Mouse (Mus musculus) frontal cortex, adult (tissue): ENCODE results near the gene Nolc1.

ENCODE experiments used
- ATAC-seq: cut with Nextera tagmentation; 2 replicates; pipeline ENCODE4 v1.9.2; 2017; ENCODE audit warnings: mild to moderate bottlenecking, moderate library complexity, mixed read lengths; ENCODE audit not compliant: low TSS enrichment

Gene Nolc1

GRCm38 (mm10) chr19:46042476-46043011, 33.1 kb upstream of the Nolc1 start:
- no peak for ATAC-seq

DNA sequence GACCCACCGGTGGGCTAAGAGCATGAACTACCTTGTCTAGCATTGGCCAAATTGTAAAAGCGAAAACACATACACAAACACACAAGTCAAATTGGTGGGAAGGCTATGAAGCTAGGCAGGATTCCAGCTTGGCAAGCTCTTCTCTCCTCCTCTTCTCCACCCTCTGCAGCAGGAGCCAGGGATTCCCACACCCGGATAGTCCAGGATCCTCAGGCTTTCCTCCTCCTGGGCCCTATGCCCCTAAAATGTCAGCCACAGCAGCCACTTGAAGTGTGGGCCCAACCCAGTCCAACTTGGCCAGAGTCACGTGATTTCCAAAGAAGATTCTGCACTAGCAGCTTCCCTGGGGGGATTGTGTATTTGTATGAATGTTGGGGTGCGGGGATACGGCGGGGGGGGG, 32.3 kb upstream of the Nolc1 start:
- no peak for ATAC-seq

DNA sequence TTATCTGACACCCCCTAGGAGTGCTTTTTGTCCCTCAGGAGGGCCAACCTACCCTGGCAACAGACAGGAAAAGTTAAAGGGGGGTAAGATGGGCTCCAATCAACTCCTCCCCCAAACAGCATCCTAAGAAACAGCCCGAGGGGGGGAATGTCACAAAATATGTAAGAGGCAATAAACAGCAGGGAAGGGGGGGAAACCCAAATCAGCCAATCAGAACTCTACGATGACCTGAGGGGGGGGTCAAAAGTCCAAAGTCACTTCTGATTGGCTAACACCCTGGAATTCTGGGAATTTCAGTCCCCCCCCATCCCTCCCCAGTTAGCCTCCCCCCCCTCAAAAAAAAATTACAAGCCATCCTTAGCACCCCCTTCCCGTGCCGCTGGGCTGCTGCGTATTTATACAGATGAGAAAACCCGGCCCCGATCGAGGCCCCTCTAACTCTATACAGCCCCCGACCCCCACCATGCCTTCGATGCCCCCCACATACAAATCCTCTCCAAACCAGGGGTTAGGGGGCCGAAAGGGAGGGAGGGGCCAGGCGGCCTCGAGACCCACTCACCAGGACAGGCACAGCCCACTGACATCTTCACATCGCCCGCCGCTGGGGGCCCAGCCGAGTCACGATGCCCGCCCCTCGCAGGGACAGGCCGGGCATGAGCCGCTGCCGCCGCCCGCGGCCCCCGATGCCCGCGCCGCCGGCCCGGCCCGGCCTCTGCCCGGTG, 31.2 kb upstream of the Nolc1 start, which contains the start of gene Pprc1:
Gene Pprc1 (plus strand): TSS at position 616 of the 722 bp plus-strand sequence.
- ATAC-seq: no peak

DNA sequence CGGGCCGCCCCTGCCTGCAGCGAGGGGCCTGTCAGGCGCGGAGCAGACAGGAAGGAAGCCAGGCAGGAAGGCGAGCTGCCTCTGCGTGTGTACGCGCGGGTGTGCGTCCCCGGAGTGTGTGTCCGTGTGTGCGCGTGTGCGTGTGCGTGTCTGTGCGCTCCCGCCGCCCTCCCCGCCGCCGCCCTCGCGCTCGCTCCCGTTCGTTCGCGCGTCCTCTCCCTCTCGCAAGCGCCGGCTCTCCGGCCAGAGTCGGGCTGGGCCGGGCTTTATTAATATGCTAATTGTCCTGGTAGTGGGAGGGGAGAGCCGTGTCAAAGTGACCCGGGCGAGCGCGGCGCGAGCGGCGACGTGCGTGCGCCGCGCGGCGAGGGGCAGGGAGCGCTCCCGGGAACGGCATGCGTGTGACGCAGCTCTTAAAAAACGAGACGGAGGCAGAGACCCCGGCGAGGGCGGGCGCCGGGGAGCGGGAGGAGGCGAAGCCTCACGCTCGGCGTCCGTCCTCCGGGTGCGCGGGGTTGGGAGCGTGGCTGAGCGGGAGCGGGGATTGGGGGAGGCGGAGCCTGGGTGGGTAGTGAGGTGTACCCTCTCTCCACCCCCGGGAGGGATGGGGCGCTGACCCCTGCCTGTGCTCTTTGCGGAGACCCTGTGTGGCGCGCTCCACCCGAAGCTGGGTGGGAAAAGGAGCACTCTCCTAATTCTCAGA, 30.5 kb upstream of the Nolc1 start, which contains the start of gene Ldb1:
Gene Ldb1 (minus strand): TSS at position 222 of the 703 bp plus-strand sequence.
- ATAC-seq: peak; percentile 68

- ATAC-seq: peak; percentile 38
Measured at GRCm38 (mm10) chr19:46045696-46046311, 29.9 kb upstream of the Nolc1 start.

DNA sequence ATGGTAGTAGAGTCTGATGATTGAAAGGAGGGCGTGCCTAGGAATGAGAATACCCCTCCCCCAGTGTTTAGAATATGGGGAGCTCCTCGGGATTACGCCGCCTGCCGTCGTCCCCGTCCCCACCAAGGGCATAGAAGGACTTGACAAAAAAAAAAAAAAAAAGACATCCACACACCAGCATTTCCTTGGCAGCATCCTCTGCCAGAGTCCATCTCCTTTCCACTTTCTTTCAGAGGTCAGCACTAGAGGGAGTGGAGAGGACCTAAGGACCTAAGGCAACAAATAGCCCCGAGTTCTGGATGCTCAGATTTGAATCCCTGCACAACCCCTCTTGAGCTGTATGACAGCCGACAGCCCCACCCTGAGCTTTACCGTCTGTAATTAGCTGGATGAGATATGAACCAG, 29.0 kb upstream of the Nolc1 start:
- no peak for ATAC-seq

GRCm38 (mm10) chr19:46047426-46047825, 28.2 kb upstream of the Nolc1 start:
- no peak for ATAC-seq

DNA sequence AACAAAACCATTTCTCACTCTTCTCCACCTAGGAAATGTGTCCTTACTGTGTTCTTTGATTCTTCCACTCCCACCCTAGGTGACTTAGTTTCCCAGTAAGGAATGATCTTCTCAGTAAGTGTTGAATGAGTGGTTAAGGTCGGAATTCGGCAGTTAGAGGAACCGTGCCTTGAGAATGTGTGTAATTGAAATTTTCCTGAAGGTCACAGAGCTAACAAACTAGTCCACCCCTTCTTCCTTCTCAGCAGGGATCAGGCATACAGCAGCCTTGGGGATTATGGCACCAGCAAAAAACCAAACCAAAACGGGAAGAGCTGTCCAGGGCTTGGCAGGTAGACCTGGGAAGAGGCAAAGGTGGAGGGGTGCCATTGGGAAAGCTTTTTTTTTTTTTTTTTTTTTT, 26.5 kb upstream of the Nolc1 start:
- no peak for ATAC-seq

DNA sequence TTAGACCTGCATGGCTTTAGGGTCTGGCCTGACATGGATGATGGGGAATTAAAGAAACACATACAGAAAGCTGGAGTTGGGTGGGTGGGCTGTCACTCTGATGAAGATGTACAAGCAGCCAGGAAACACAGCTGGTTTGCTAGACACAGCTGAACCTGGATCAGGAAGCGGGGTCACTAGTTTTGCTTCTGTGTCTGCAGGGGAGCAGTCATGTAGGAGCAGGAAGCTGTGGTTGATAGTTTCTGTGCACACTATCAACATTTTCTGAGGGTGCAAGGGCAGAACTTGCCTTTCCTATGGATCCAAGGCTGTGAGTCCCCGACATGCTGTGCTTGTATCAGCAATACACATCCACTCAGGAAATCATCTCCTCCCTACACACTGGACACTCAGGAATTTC, 25.2 kb upstream of the Nolc1 start:
- ATAC-seq: no peak

DNA sequence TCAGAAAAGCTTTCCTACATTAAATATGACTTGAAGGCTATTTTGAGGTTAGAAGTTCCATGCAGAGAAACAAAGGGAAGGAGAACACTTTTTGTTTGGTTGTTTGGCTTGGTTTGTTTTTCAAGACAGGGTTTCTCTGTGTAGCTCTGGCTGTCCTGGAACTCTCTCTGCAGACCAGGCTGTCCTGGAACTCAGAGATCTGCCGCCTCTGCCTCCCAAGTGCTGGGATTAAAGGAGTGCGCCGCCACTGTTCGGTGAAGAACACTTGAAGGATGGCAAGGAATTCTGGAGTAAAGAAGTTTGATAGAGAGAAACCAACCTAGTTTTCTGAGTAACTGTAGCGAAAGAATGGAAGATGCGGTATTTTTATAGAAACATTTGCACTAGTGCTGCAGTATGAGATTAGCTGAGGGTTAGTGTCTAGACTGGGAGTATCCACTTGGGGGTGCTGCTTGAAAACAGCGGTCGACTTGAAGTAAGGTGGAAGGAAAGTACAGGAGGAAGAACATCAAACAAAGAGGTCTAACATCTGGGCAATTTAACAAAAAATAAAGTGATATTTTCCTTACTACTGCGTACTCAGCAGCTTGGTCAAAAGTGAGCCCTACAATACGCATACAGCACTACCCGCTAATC, 19.8 kb upstream of the Nolc1 start:
- ATAC-seq: peak; percentile 80

DNA sequence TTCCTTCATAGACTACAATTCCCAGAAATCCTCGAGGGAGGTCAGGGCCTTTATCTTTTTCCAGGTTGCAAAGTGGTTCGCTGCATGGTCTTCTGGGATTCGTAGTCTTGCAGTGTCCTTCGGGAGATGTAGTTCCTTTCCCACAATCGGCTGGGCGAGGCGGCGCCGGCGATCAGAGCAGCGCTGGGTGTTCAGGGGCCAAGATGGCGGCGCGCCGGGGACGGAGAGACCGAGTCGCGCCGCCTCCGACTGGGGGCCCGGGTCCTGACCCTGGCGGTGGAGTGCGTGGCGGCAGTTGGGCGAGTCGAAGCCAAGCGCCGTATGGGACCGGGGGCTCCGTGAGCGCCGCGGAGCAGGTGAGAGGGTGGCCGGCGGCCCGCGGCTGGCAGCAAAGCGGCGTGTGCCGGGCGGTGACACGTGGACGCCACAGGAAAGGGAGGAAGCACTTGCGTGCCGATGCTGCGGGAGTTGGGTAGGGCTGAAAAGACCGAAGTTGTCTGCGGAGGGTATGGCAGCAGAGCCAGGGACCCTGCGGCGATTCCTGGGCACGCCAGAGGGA, 19.2 kb upstream of the Nolc1 start:
- ATAC-seq: peak; percentile 97

DNA sequence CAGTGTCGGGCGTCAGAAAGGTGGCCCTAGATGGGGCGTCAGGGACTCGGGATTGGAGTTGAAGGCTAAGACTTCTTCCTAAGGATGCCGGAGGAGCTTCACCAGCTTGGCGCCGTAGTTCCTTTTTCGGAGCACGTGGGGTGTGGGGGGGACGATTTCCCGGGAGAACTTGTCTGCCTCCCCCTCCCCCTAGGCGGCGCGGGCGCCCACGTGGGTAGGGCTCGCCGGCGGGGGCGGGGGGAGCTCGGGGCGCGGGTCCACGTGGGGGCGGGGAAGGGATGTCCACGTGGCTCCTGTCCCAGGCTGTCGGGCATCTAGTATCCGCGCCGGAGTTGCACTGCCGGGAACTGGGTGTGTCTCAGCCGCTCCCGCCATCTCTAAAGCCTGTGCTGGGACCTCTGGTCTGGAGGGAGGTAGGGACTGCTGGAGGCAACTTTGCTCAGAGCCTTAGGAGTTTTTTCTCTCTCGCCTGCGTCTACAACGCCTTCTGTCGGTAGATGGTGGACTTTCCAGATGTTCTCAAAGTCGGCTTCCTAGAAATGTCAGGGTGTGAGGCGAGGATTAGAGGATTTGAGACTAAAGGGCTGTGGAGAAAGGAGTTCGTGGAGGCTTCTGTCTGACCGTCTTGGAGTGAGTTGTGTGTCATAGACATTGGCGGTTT, 18.6 kb upstream of the Nolc1 start:
- ATAC-seq: no peak

DNA sequence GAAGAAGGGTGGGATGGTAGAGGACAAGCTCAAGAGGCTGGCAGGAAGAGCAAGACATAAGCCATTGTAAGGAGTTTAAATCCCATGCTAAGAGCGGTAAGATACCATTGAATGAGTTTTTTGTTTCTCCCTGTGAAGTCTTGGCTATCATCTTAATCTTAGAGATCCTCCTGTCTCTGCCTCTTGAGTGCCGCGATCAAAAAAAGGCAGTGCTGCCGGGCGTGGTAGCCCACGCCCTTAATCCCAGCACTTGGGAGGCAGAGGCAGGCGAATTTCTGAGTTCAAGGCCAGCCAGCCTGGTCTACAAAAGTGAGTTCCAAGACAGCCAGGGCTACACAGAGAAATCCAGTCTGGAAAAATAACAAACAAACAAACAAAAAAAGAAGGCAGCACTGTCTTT, 17.2 kb upstream of the Nolc1 start:
- ATAC-seq: no peak

DNA sequence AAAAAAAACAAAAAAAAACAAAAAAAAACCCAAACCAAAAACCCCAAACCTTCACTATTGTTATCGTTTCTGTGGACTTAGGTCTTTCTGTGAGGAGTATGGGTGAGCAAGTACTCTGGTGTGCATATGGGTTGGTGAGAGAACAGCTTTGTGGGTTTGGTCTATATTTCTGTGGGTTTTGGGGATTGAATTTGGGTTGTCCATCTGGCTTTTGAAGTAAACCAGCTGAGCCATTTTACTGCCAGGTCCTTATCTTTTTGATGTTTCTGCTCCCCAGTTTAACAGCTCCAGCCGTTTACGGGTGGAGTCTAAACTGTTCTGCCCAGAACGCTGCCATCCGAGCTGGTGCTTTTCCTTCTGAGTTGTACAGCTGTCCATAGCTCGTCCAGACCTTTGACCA, 14.8 kb upstream of the Nolc1 start:
- no peak for ATAC-seq

DNA sequence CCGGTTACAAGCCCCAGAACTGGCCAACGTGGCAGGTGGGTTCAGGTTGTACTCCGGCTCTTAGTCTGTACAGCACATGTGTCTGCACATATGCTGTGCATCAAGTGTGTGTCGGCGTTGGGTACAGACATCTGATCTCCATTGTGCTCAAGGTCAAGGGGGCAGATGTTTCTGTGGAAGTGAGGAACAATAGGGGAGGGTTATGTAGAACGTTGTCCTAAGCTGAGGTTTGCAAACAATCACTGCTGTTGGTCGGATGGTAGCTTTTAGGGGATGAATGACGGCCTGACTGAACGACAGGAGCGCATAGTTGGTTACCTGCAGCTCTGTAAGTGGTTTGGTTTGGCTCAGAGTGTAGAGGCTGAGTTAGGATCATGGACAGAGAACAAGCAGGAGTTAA, 7.6 kb upstream of the Nolc1 start:
- no peak for ATAC-seq

DNA sequence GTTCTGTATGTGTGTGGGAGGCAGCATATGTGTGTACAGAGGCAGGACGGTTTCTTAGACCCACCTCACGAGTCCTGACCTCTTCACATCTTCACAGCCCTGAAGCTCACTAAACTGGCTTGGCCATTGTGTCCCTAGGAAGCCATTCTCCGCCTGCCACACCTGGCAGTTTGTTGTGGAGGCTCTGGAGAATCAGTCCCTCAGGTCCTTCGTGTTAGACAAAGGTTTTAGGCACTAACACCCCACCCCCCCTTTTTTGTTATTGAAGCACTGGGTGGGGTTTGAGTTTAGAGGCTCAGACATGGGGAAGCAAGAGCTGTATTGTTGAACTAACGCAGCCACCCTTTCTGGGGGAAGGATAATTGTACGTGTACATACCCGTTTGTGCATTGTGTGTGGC, 2.4 kb upstream of the Nolc1 start:
- no peak for ATAC-seq

DNA sequence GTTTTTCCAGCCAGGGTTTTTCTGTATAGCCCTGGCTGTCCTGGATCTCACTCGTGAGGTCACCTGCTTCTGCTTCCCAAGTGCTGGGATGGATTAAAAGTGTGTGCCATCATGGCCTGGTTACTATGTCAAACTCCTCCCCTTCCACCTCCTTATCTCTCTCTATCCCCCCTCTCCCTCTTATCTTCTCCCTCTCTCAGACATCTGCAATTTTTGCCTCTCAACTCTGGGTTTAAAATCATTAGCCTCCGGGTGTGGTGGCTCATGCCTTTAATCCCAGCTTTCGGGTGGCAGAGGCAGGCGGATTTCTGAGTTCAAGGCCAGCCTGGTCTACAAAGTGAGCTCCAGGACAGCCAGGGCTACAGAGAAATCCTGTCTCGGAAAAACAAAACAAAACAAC, 1.4 kb upstream of the Nolc1 start:
- no peak for ATAC-seq

DNA sequence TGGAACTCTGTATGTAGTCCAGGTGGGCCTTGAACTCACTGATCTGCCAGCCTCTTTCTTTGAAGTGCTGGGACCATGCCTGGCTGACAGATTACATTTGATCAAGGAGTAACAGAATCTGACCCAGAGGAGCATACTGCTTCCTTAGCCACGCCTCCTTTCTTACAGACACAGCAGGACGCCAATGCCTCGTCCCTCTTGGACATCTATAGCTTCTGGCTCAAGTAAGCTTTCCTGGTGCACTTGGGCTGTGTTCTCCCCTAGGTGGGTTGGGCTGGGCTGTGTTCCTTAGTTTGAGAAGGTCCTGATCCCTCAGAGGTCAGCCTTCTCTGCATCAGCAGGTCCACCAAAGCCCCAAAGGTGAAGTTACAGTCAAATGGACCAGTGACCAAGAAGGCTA, 2.9 kb downstream of the Nolc1 start:
- ATAC-seq: no peak

- no peak for ATAC-seq
Measured at GRCm38 (mm10) chr19:46085185-46085584, 9.5 kb downstream of the Nolc1 start.

DNA sequence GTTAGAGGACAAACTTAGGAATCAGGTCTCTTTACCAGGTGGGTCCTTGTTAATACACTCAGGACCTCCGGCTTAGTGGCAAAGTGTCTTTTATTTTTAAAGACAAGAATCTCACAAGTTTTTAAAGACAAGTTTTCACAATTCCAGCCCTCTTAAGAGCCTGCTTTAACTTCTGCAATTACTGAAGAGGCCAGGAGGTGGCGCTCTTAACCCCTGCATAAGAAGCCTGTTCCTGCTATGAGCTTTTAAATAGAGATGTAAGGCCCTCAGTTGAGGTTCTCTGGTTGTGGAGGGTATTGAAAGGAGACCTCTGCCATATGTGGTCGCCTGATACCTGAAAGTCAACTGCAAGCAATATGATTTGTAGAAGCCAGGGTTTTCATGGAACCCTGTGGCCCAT, 10.7 kb downstream of the Nolc1 start:
- ATAC-seq: no peak

DNA sequence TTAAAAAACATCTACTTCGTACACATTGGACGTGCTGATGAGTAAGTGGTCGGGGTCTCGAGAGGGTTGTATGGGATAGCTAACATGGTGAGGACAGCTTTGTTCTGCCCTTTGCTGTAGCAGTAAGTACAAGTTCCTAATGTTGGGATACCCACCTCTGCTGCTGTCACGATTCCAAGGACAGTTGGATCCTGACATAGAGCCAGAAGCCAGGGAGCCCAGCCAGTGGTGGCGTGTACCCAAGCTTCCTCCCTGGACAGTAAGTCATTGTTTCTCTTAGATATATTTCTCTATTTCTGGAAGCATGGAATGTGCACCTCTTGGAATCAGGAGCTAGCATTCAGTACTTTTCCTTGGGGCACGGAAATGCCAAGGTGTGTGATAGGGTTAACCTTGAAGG, 12.2 kb downstream of the Nolc1 start:
- no peak for ATAC-seq
